Mouse (Mus musculus) ES-Bruce4 (cell line): ENCODE results near the gene Dcdc2b.

ENCODE experiments used
- CTCF ChIP-seq: IDR thresholded peaks from one replicate; pipeline ENCODE4 v1.8.1; 2011; ENCODE audit warnings: low read depth, low read length
- EP300 ChIP-seq: IDR thresholded peaks from 2 replicates; pipeline ENCODE4 v1.6.1; 2011; ENCODE audit warnings: low read depth, low read length; ENCODE audit not compliant: insufficient read depth
- POLR2A ChIP-seq: IDR thresholded peaks from one replicate; pipeline ENCODE4 v1.8.1; 2011; ENCODE audit warnings: low read length; ENCODE audit not compliant: insufficient read depth

GRCm38 (mm10) chr4:129570028-129570427, 44.0 kb downstream of the Dcdc2b start:
- TF ChIP-seq EP300 (no peak), CTCF (no peak), POLR2A (no peak)
